Mouse (Mus musculus) ES-E14 (cell line): ENCODE data around the gene Sgsm2. TPM values are rescaled to one million over a fixed set of nuclear protein-coding genes. Genes with fewer than 3 reads are reported as not detected.

ENCODE experiments used
- DNase-seq: peaks from one replicate; pipeline ENCODE4 v3.0.0-alpha.2; 2013; ENCODE audit warnings: low read depth, low spot score
- H3K27ac ChIP-seq: 2 replicates; pipeline ENCODE4 v1.5.1; 2012; ENCODE audit warnings: low read depth, mild to moderate bottlenecking, low read length, moderate library complexity, mixed read lengths; ENCODE audit not compliant: poor library complexity, insufficient read depth, severe bottlenecking
- H3K36me3 ChIP-seq: 2 replicates; pipeline ENCODE4 v1.6.1; 2012; ENCODE audit warnings: mild to moderate bottlenecking, low read length, moderate library complexity, mixed read lengths; ENCODE audit not compliant: control insufficient read depth, poor library complexity, insufficient read depth, severe bottlenecking
- H3K4me1 ChIP-seq, 2 experiments: fragments of 150-350 bp in 1 of 2; sonication (generic) in 1 of 2; 2 replicates each; pipeline ENCODE4 v1.6.1; 2012; ENCODE audit warnings: low read length in 2 of 2, mild to moderate bottlenecking in 1 of 2, mixed read lengths in 1 of 2; ENCODE audit not compliant: control insufficient read depth in 2 of 2, insufficient read depth in 2 of 2, poor library complexity in 1 of 2
- H3K4me3 ChIP-seq, 2 experiments: fragments of 150-350 bp in 1 of 2; sonication (generic) in 1 of 2; 2 replicates each; pipeline ENCODE4 v1.5.1; 2012; ENCODE audit warnings: low read length in 2 of 2, low read depth in 1 of 2, mild to moderate bottlenecking in 1 of 2, mixed read lengths in 1 of 2; ENCODE audit not compliant: insufficient read depth in 1 of 2, poor library complexity in 1 of 2, severe bottlenecking in 1 of 2
- H3K9ac ChIP-seq: 2 replicates; pipeline ENCODE4 v1.6.1; 2012; ENCODE audit warnings: low read depth, mild to moderate bottlenecking, low read length, mixed read lengths; ENCODE audit not compliant: poor library complexity, insufficient read depth, severe bottlenecking
- H3K9me3 ChIP-seq: fragments of 150-350 bp; sonication (generic); 2 replicates; pipeline ENCODE4 v1.6.1; 2012; ENCODE audit warnings: low read depth, mild to moderate bottlenecking, low read length; ENCODE audit not compliant: control insufficient read depth, insufficient read depth
- CHD2 ChIP-seq: IDR thresholded peaks from 2 replicates; pipeline ENCODE4 v1.6.1; 2014; ENCODE audit warnings: mild to moderate bottlenecking, low read depth, low read length, inconsistent platforms
- HCFC1 ChIP-seq: IDR thresholded peaks from 2 replicates; pipeline ENCODE4 v1.6.1; 2012; ENCODE audit warnings: low read length, inconsistent platforms, borderline replicate concordance; ENCODE audit not compliant: insufficient read depth
- MAFK ChIP-seq: IDR thresholded peaks from 2 replicates; pipeline ENCODE4 v1.6.1; 2014; ENCODE audit warnings: mild to moderate bottlenecking, low read depth, low read length, inconsistent platforms; ENCODE audit not compliant: insufficient read depth
- ZC3H11A ChIP-seq: IDR thresholded peaks from 2 replicates; pipeline ENCODE4 v1.6.1; 2012; ENCODE audit warnings: low read depth, mild to moderate bottlenecking, inconsistent platforms, low read length, borderline replicate concordance
- ZNF384 ChIP-seq: IDR thresholded peaks from 2 replicates; pipeline ENCODE4 v1.6.1; 2012; ENCODE audit warnings: low read depth, low read length, inconsistent platforms
- in situ Hi-C, 2 experiments: fragments of 600-800 bp; cut with MboI; formaldehyde crosslinking; loops; one replicate each; pipeline ENCODE4 v1.15.1; 2025; ENCODE audit warnings: low sequenced_read_pairs in 2 of 2, inconsistent platforms in 1 of 2; ENCODE audit not compliant: unreplicated experiment in 2 of 2
- total RNA-seq: library from RNA; depleted of rRNA; stranded (reverse); fragments of 300-350 nt; gene quantifications from 2 replicates; pipeline ENCODE4 v1.2.3, GENCODE M21; 2012

The Sgsm2 gene
- total RNA-seq, 1 experiment = 10.4 TPM

DNA sequence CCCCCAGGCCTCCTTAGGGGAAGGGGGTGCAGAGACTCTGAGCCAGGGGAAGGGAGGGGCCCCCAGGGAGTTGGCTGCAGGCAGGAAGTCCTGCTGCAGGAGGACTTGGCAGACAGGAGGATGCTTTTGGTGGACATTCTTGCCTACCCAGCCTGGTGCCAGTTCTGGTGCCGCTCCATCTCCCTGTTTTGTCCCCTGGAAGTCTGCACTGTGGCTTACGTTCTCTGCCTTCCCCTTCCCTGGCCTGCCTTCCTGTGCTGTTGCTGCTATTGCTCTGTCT lies 53.5 kb downstream of the Sgsm2 start:
- peaks cover 9 to 35% of the 10 kb centered on the region in 2 experiments; a peak in 3 of 4 replicates for H3K4me1 ChIP-seq
- no peak for DNase-seq
- H3K36me3 ChIP-seq = peaks cover 16% of the 10 kb centered on the region; the same call in 1 of the 2 replicates
- no peak overlapping the region; the same call in 1 of the 2 replicates for H3K27ac ChIP-seq
- no peaks in the 10 kb centered on the region for H3K9me3 ChIP-seq
- in situ Hi-C loops = no loop called here
- no peak overlapping the region for H3K9ac ChIP-seq
- no peak overlapping the region for H3K4me3 ChIP-seq
- no peak for TF ChIP-seq CHD2
- no peak for TF ChIP-seq ZNF384
- TF ChIP-seq ZC3H11A = no peak

DNA sequence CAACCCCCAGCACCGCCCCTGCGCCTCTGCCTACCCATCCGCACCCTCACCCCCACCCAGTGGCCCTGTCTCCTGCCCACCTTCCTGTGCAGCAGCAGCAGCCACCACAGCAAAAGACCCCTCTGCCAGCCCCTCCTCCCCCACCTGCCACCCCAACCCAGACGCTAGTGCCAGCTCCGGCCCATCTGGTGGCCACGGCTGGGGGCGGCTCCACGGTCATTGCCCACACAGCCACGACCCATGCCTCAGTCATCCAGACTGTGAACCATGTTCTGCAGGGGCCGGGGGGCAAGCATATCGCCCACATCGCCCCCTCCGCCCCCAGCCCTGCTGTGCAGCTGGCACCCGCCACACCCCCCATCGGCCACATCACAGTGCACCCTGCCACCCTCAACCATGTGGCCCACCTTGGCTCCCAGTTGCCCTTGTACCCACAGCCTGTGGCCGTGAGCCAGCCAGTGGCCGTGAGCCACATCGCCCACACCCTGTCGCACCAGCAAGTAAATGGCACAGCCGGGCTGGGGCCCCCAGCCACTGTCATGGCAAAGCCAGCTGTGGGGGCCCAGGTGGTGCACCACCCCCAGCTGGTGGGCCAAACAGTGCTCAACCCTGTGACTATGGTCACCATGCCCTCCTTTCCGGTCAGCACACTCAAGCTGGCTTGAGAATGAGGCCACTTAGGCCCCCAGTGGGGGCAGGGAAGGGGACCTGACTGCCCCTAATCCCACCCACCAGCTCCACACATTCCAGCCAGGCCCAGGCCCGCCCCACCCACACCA lies 54.0 kb downstream of the Sgsm2 start:
- peaks cover 16% of the 10 kb centered on the region; the same call in 1 of the 2 replicates for H3K36me3 ChIP-seq
- no peak for TF ChIP-seq ZC3H11A
- no peak for TF ChIP-seq HCFC1
- TF ChIP-seq MAFK = no peak
- no peak for TF ChIP-seq CHD2
- TF ChIP-seq ZNF384 = no peak
- no peak overlapping the region for H3K27ac ChIP-seq
- no peak for DNase-seq
- H3K9me3 ChIP-seq = no peaks in the 10 kb centered on the region
- H3K4me1 ChIP-seq = peaks cover 9 to 35% of the 10 kb centered on the region in 2 experiments; a peak in 3 of 4 replicates
- in situ Hi-C loops = no loop called here
- no peak overlapping the region for H3K9ac ChIP-seq
- H3K4me3 ChIP-seq = no peak overlapping the region

DNA sequence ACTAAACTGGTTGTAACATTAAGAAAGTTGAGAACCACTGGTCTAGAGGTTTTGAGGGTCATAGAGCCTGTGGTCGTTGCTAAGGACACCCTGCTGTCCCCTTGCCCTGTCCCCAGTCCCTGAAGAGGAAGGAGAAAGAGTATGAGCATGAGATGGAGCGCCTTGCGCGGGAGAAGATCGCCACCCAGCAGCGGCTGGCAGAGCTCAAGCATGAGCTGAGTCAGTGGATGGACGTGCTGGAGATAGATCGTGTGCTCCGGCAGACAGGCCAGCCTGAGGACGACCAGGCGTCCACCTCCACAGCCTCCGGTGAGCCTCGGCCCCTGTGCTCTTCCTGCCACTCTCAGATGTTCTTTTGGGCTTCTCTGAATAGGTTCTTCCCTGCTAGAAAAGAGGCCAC lies 54.8 kb downstream of the Sgsm2 start:
- Histone ChIP-seq H3K27ac (no peak overlapping the region), H3K4me1 (peaks cover 11 to 37% of the 10 kb centered on the region in 2 experiments; a peak in 3 of 4 replicates), H3K36me3 (peaks cover 16% of the 10 kb centered on the region; the same call in 1 of the 2 replicates), H3K4me3 (no peak overlapping the region), H3K9me3 (no peaks in the 10 kb centered on the region), H3K9ac (no peak overlapping the region)
- TF ChIP-seq MAFK = no peak
- no peak for TF ChIP-seq HCFC1
- TF ChIP-seq ZNF384 = no peak
- in situ Hi-C loops = no loop called here
- no peak for DNase-seq

DNA sequence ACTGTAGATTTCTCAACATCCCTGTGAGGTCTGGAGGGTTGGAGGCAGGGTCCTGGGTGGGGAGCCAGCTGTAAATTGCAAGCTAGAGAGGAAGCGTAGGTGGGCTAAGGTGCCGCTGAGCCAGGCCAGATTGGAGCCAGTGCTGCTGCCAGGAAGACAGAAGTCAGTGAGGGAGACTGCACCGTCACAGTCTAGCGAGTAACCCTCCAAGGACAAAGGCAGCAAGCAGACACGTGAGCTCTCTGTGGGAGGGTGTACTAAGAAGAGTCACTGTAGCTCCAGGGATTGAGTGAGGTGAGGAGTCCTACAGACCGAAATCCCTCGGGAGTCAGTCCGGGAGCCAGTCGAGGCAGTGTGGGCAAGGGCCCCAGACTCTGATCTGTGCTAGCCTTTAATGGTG lies 55.5 kb downstream of the Sgsm2 start:
- in situ Hi-C loops = no loop called here
- Histone ChIP-seq H3K27ac (no peak overlapping the region), H3K9ac (no peak overlapping the region), H3K4me1 (peaks cover 12 to 43% of the 10 kb centered on the region in 2 experiments; a peak in 3 of 4 replicates), H3K9me3 (no peaks in the 10 kb centered on the region), H3K36me3 (peaks cover 19% of the 10 kb centered on the region; the same call in 1 of the 2 replicates), H3K4me3 (no peak overlapping the region)
- TF ChIP-seq MAFK = no peak
- no peak for TF ChIP-seq ZC3H11A
- no peak for TF ChIP-seq ZNF384
- no peak for TF ChIP-seq HCFC1
- TF ChIP-seq CHD2 = no peak
- no peak for DNase-seq

DNA sequence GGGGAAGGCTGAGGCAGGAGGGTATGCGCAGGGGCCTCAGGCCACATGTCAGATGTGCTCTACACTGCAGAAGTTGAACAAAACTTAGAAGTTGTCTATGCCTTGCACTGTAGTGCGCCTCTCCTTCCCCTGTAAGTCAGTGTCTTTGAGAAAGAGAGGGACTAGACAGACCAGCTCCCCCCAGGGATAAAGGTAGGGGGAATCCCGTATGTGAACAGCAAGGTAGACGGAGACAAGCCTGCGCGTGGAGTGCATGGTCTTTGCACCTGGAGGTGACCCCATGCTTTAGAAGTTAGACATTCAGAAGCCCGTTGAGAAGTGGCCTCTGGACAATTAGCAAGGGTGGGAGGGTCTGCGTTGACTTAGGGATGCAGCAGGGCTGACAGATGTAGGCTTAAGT lies 56.1 kb downstream of the Sgsm2 start:
- Histone ChIP-seq H3K4me1 (peaks cover 12 to 50% of the 10 kb centered on the region in 2 experiments; a peak in 3 of 4 replicates), H3K4me3 (no peak overlapping the region), H3K9ac (no peak overlapping the region), H3K9me3 (no peaks in the 10 kb centered on the region), H3K27ac (no peak overlapping the region), H3K36me3 (peaks cover 21% of the 10 kb centered on the region; the same call in 1 of the 2 replicates)
- TF ChIP-seq MAFK (no peak), ZC3H11A (no peak), HCFC1 (no peak), CHD2 (no peak), ZNF384 (no peak)
- in situ Hi-C loops = no loop called here
- DNase-seq = no peak
